Mouse (Mus musculus) heart, embryonic 14.5 days (tissue): Measurements from ENCODE around the gene Abi3bp. TPM values are rescaled to one million over a fixed set of nuclear protein-coding genes. Genes with fewer than 3 reads are reported as not detected.

Source experiments
- ATAC-seq: fragments of 200-750 bp; cut with Nextera tagmentation; 2 replicates; pipeline ENCODE4 v1.8.0; 2017; ENCODE audit warnings: low read depth, moderate TSS enrichment; ENCODE audit not compliant: insufficient number of reproducible peaks, insufficient read depth, low FRiP score
- H3K27ac ChIP-seq, 2 experiments: fragments of 200-500 bp in 1 of 2; fragments of 300-500 bp in 1 of 2; sonication (generic) in 1 of 2; replicated peaks in 1 of 2; 2 replicates each; pipeline ENCODE4 v1.5.1; 2012 to 2014; ENCODE audit warnings: low read depth in 2 of 2, low read length in 2 of 2, control low read depth in 1 of 2, mild to moderate bottlenecking in 1 of 2, mixed read lengths in 1 of 2; ENCODE audit not compliant: control insufficient read depth in 1 of 2, insufficient read depth in 1 of 2
- H3K27me3 ChIP-seq: fragments of 300-500 bp; sonication (generic); 2 replicates; pipeline ENCODE4 v1.6.1; 2014; ENCODE audit warnings: mild to moderate bottlenecking, low read length, control low read depth; ENCODE audit not compliant: control insufficient read depth, insufficient read depth
- H3K36me3 ChIP-seq: fragments of 300-500 bp; sonication (generic); 2 replicates; pipeline ENCODE4 v1.6.1; 2014; ENCODE audit warnings: mild to moderate bottlenecking, control low read depth, low read length, mixed read lengths; ENCODE audit not compliant: control insufficient read depth, insufficient read depth
- H3K4me1 ChIP-seq, 2 experiments: fragments of 200-500 bp in 1 of 2; fragments of 300-500 bp in 1 of 2; sonication (generic) in 1 of 2; 2 replicates each; pipeline ENCODE4 v1.6.1; 2012 to 2014; ENCODE audit warnings: low read length in 2 of 2, control low read depth in 1 of 2, mixed read lengths in 1 of 2; ENCODE audit not compliant: control insufficient read depth in 2 of 2, insufficient read depth in 2 of 2
- H3K4me2 ChIP-seq: fragments of 300-500 bp; sonication (generic); 2 replicates; pipeline ENCODE4 v1.6.1; 2014; ENCODE audit warnings: mild to moderate bottlenecking, low read length
- H3K4me3 ChIP-seq, 2 experiments: fragments of 200-500 bp in 1 of 2; fragments of 300-500 bp in 1 of 2; sonication (generic) in 1 of 2; 2 replicates each; pipeline ENCODE4 v1.5.1; 2012 to 2014; ENCODE audit warnings: low read length in 2 of 2, mild to moderate bottlenecking in 2 of 2, control low read depth in 1 of 2, low read depth in 1 of 2, moderate library complexity in 1 of 2; ENCODE audit not compliant: control insufficient read depth in 1 of 2, insufficient read depth in 1 of 2
- H3K9ac ChIP-seq: fragments of 300-500 bp; sonication (generic); 2 replicates; pipeline ENCODE4 v1.6.1; 2014; ENCODE audit warnings: mild to moderate bottlenecking, low read length
- H3K9me3 ChIP-seq: fragments of 300-500 bp; sonication (generic); 2 replicates; pipeline ENCODE4 v1.6.1; 2016; ENCODE audit warnings: low read length, control low read depth; ENCODE audit not compliant: control insufficient read depth
- WGBS: fragments of 180-500 bp; shearing (Covaris S2); extraction: QIAGEN DNeasy Blood & Tissue Kit; methylation state at CpG from one replicate; pipeline ENCODE4 v1.1.7; 2014; 5-methylcytosine and 5-hydroxymethylcytosine counted together
- polyA plus RNA-seq: library from polyadenylated mRNA; unstranded; fragments of >200 nt; fragmentation: Nextera tagmentation; extraction: Ambion mirVana; gene quantifications from 2 replicates; pipeline ENCODE4 v1.2.1, GENCODE M21; 2014

Abi3bp gene
- polyA plus RNA-seq, 1 experiment from 2014 or later = 4.7 TPM

DNA sequence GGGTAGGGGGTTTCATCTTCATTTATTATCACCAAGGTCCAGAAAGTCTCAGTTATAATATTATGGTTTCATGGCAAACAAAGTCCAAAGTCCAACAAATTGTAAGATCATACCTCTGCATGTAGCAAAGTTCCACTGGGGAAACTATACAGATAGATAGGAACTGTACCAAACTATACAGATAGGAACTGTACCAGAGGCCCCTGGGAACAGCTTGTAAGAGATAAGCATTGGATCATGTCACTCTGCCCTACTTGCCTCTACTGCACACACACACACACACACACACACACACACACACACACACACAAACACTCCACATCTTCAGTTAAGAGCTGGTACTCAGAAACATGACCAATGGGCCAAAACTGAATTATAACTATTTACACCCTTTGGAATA, 241.4 kb downstream of the Abi3bp start:
- Histone ChIP-seq H3K27me3 (no peaks in the 10 kb centered on the region), H3K4me3 (no peak overlapping the region), H3K9me3 (no peaks in the 10 kb centered on the region), H3K9ac (no peak overlapping the region), H3K4me2 (no peak overlapping the region), H3K27ac (no peak overlapping the region), H3K4me1 (peaks cover 2 to 19% of the 10 kb centered on the region in 2 experiments; a peak in 3 of 4 replicates), H3K36me3 (no peaks in the 10 kb centered on the region)
- ATAC-seq = no peak

DNA sequence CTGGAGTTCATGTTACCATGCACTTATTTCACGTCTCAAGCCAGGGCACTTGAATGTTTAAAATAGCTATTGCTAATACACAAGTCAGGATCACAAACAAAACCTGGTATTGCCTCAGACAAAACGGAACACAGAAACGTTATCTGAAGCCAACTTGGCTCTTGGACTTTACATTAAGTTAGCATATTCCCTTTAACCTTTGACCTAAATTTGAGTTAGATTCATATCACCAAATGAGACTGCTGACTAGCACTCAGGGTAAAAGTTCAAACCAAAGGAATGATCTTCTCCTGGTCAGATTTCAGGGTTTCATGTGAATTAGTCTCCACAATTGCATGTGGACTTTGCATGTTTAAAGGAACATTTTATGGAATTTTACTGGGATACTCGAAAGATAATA, 244.7 kb downstream of the Abi3bp start:
- Histone ChIP-seq H3K27me3 (no peaks in the 10 kb centered on the region), H3K9ac (no peak overlapping the region), H3K36me3 (no peaks in the 10 kb centered on the region), H3K4me2 (no peak overlapping the region), H3K9me3 (no peaks in the 10 kb centered on the region), H3K4me3 (no peak overlapping the region), H3K4me1 (0 out of 4 replicates have a peak, but pooled peaks cover 0 to 3% of the 10 kb centered on the region in 2 experiments), H3K27ac (no peak overlapping the region)
- no peak for ATAC-seq
- 50% methylated on average over 4 of the region's 4 CpGs for WGBS

DNA sequence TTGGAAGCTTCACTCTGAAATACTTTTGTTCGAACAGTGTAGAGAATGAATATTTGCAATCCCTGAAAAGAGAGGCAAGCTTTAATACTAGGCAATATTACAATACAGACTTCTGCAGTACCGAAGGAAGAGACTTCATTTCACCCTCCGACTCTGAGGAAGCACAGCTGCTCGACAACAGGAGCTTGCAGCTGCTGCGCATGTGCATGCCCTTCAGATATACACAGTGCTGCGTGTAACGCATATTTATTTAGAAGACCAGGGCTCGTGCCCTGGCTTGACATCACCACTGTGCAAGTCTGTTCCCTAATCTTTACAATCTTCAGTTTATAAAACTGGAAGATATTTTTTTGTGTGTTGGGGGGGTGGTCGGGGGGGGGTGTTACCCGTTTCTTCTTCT, 247.2 kb downstream of the Abi3bp start:
- no peaks in the 10 kb centered on the region for H3K4me1 ChIP-seq
- no peak overlapping the region for H3K27ac ChIP-seq
- no peaks in the 10 kb centered on the region for H3K9me3 ChIP-seq
- no peaks in the 10 kb centered on the region for H3K27me3 ChIP-seq
- H3K9ac ChIP-seq = no peak overlapping the region
- H3K4me2 ChIP-seq = no peak overlapping the region
- no peaks in the 10 kb centered on the region for H3K36me3 ChIP-seq
- ATAC-seq = no peak
- H3K4me3 ChIP-seq = no peak overlapping the region
- 74% methylated on average over 10 of the region's 10 CpGs for WGBS

DNA sequence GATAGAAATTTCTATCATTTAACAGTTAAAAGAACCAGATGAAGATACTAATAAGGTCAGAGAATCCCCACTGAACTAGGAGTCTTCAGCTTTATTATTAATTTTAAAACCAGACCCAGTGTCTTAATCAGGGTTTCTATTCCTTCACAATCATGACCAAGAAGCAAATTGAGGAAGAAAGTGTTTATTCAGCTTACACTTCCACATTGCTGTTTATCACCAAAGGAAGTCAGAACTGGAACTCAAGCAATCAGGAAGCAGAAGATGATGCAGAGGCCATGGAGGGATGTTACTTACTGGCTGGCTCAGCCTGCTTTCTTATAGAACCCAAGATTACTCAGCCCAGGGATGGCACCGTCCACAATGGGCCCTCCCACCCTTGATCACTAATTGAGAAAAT, 251.4 kb downstream of the Abi3bp start:
- no peak for ATAC-seq
- 20% methylated on average over 1 of the region's 1 CpGs for WGBS
- no peak overlapping the region for H3K4me2 ChIP-seq
- no peaks in the 10 kb centered on the region for H3K27me3 ChIP-seq
- H3K27ac ChIP-seq = no peak overlapping the region
- H3K4me3 ChIP-seq = no peak overlapping the region
- H3K4me1 ChIP-seq = no peaks in the 10 kb centered on the region
- H3K9me3 ChIP-seq = no peaks in the 10 kb centered on the region
- H3K36me3 ChIP-seq = no peaks in the 10 kb centered on the region
- no peak overlapping the region for H3K9ac ChIP-seq

Other genes starting within 250 kb of the Abi3bp start
- 130 and 136 TPM in 2 replicates for gene Tfg, start 239.6 kb downstream of the Abi3bp start, polyA plus RNA-seq